Mouse (Mus musculus) kidney, postnatal 36 days (tissue): ENCODE data around the gene Prss56.

ENCODE experiments used
- DNase-seq, 2 experiments: peaks; one replicate each; pipeline ENCODE4 v3.0.0; 2021 to 2022; ENCODE audit warnings: mixed read lengths in 2 of 2

Prss56 gene

DNA sequence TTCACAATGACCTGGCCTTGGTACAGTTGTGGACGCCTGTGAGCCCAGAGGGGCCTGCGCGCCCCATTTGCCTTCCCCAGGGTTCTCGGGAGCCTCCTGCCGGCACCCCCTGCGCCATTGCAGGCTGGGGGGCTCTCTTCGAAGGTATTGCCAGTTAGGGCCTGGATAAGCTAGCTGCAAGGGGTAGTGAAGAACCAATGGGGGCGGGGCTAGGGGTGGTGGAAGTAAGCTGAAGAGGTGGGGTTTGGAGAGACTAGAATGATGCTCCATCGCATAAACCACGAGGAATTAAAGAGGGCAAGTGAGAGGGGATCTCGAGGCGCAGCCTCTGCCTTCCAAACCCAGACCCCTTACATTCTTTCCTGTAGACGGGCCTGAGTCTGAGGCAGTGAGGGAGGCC is 2.4 kb downstream of the Prss56 start:
- no peak for DNase-seq

DNA sequence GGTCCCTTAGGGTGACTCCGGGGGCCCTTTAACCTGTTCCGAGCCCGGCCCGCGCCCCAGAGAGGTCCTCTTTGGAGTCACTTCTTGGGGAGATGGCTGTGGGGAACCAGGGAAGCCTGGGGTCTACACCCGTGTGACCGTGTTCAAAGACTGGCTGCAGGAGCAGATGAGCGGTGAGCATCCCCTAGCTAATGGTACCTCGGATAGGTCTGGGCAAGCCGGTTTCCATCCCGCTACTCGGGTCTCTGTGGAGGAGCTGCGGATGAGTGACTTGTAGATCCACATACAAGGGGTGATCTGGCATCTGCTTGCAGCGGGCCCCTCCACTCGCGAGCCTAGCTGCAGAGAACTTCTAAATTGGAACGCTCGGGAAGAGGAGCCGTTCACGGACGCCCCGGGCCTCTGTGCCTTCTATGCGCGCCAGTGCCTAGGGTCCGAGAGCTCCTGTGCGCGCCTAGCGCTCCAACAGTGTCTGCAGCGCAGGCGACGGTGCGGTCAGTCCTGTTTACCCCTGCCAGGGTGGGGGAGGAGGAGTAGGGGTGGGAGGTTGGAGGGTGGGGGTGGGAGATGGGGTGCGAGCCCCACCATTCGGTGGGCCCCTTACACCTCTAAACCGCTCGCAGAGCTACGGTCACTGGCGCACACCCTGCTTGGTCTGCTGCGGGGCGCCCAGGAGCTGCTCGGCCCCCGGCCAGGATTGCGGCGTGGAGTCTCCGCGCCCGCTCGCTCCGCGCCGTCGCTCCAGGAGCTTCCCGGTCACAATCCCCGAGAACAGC is 3.3 kb downstream of the Prss56 start:
- DNase-seq: no peak

DNA sequence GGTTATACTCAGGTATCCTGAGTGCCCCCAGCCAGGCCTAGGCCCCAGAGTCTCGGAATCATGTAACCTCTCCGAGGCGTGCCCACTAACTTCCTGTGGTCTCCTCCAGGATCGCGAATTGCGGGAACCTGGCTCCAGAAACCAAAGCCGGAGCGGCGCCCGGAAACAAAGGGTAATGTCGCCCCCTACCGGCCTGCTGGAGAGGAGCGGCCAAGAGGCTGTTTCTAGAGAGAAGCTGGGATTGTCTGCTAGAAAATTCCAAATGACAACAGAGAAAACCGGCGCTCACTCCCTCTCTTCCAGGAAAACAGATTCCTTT is 3.9 kb downstream of the Prss56 start:
- DNase-seq: peak; percentile 61 to 85

DNA sequence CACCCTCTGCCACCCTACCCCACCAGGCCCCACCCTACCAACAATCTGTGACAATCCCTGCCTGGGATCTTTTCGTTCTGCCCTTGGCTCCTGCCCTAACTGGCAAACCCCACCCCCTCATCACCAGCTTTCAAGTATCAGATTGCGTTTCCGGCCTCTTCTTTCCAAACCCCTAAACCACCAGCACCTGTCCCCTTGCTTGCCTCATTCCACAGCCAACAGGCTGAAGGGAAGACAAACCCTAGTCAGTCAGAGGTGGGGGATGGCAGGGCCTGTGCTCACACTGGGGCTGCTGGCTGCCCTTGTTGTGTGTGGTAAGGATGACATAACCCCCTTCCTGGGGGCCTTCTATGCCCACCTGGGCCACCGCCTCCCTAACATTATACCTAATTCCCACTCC is 7.3 kb downstream of the Prss56 start, which contains the start of gene Chrnd:
Chrnd (plus strand) TSS at position 179 of the 400 bp plus-strand sequence.
- DNase-seq: no peak

DNA sequence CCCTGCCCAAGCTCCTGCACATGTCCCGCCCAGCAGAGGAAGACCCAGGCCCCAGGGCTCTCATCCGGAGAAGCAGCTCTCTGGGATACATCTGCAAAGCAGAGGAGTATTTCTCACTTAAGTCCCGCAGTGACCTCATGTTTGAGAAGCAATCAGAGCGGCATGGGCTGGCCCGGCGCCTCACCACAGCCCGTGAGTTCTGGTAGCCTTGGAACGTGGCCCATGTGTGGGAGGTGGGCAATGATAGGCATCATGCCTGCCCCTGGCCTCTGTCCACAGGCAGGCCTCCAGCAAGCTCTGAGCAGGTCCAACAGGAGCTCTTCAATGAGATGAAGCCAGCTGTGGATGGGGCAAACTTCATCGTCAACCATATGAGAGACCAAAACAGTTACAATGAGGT is 14.2 kb downstream of the Prss56 start:
- DNase-seq: no peak

DNA sequence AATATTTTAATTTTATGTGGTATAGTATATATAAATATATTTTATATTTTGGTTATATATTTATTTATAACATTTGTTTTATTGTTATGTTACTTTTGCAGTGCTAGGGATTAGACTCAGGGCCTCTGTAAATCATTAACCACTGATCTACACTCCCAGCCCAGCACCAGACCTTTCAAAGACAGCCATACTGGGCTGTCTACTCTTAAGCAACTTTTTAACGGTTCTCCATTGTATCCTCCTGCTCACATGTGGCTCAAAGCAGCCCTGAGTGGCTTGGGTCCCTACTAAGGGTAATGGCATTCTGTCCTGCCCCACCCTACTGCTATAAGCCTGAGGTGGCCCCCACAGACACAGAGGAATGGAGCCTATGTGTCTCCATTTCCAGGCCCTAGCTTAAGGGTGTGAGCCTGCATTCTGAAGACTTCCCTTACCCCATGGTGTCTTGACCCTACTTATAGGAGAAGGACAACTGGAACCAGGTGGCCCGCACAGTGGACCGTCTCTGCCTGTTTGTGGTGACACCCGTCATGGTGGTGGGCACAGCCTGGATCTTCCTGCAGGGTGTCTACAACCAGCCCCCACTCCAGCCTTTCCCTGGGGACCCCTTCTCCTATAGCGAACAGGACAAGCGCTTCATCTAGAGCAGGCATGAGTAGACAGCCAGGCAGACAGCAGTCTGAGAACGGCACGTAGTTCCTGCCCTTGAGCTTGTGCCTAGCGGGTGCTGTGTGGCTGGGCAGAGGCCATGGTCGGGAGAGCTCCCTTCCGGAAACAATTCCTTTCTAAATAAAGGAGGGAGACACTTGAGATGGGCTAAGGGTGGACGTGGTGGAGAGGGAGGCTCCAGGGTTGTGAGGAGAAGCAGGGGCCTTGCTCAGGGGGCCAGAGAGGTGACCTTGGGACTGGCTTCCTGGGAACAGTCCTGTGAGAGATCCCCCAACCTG is 15.3 kb downstream of the Prss56 start:
- peak in 1 of 2 experiments; percentile 19 for DNase-seq

DNA sequence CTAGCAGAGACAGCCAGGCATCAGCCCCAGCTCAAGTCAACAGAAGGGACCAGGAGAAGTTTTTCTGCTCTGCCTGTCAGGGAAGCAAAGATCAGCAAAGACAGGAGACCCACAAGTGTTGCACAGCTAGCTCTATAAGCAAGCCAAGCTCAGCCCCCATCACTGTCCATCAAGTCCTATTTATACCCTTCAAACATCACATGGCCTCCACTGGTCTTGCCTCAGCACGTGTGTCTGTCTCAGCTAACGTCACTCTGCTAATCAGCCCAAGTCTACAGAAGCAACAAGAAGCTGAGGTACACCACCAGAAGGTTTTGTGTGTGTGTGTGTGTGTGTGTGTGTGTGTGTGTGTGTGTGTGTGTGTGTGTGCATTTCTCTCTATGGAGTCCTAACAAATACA is 17.7 kb downstream of the Prss56 start:
- no peak for DNase-seq

DNA sequence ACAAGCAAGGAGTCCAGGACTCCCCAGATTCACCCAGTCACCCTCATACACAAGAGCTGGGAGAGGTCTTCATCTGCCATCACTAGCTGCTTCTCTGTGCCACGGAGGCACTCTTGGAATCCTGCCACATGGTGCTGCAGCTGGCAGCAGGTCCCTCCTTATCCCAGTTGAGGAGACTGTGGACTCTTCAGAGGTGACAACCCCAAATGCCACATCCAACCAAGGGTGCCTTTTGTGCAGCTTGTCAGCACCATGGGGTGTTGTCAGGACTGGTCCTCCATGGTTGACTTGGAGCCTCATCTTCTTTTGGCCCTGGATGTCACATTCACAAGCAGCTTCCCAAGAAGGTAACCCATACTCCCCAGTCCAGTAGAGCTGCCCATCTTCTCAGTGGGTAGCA is 18.7 kb downstream of the Prss56 start:
- no peak for DNase-seq

DNA sequence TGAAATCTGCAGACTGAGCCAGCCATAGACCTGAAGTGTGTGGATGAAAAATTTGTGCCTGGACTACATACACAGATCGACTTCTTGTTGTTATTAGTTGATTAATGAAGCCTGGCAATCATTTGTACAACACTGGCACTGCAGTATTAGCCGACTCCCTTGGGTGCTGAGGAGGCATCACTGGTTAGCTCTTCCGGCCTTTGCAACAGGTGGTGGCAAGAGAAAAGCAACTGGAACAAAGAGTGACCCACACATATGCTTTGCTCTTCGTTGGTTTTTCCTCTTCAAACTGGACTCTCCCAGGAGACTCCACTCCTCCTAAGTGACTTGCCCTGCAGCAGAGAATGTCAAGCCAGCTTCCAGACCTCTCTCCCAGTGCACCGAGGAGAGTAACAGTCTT is 20.7 kb downstream of the Prss56 start:
- no peak for DNase-seq

DNA sequence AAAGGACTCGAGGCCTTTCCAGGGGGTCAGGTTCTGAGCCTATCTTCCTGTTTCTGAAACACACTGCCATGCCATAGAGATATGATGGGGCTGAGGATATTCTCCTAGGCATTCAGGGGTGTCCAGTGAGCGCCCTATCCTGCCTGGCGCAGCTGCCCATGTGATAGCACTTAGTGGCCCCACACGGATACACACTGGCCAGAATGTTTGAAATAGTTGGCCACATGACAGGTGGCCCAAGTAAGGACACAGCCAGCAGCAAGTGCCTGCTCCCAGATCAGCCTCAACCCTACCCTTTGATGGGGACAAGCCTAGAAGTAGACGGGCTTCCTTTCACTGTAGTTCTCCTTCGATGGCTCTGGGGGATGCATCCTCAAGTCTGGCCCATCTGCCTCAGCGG is 21.4 kb downstream of the Prss56 start, which contains the start of gene Chrng:
Chrng (plus strand) TSS at position 193 of the 400 bp plus-strand sequence.
- no peak for DNase-seq

DNA sequence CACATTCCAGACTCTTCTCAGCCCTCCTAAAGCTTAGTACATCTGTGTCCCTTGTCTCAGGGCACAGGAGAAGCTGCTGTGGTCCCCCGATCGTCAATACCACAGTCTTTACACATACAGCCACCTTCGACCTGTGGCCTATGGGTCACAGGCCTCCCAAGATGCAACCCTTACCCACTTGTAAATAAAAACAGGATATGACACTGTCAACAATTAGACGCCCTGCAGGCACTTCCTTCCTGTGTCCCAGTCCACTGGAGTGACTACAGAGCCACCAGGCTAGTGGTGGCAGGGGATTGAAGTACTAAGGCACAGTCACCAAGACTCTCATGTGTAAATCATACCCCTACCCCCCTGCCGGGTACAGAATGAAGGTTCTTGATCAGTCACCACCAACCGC is 21.9 kb downstream of the Prss56 start:
- no peak for DNase-seq

DNA sequence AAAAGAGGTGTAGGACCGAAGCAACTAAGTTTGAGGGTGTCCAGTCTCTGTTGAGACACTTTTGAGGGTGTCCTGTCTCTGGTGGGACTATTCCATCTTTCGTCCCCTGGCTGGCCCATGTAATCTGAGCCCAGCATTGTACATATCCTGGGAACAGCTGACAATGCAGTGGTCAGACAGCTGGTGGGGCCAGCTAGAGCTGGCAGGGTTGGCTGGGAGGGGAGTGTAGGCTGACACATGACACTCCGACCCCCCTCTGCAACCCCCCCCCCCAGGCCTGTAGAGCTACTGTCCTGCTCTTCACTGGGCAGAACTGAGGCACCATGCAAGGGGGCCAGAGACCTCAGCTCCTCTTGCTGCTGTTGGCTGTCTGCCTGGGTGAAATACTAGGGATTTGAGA is 22.4 kb downstream of the Prss56 start:
- no peak for DNase-seq

DNA sequence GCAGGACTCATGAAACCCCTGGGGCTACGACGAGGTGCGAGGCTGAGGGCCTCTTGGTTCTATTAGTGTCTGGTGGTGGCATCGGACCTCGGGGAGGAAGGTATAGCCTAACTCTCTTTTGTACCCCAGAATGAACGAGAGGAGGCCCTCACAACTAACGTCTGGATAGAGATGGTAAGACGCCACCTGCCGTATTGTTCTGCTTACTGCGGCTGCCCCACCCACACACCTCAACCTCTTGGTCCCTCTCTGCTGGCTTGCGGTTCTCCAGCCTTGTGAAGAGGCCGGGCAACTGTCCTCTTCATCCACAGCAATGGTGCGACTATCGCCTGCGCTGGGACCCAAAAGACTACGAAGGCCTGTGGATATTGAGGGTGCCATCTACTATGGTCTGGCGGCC is 23.2 kb downstream of the Prss56 start:
- peak in 1 of 2 experiments; percentile 37 for DNase-seq

DNA sequence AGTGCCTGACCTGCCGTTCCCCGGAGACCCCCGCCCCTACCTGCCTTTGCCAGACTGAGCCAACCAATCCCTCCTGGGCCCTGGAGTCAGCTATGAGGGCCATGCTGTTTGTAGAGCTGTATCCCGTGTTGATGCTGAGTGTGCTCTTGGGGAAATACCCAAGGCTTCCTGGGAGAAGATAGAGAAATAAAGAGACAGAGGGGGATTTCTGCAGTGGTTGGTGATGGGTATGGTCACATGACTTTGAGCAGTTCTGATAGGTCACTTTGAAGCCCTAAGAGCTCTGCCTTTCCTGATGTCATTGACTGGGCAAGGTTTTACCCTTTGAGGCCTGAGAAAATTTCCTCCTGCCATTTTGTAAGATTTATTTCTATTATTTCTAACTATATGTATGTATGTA is 28.3 kb downstream of the Prss56 start:
- DNase-seq: no peak

DNA sequence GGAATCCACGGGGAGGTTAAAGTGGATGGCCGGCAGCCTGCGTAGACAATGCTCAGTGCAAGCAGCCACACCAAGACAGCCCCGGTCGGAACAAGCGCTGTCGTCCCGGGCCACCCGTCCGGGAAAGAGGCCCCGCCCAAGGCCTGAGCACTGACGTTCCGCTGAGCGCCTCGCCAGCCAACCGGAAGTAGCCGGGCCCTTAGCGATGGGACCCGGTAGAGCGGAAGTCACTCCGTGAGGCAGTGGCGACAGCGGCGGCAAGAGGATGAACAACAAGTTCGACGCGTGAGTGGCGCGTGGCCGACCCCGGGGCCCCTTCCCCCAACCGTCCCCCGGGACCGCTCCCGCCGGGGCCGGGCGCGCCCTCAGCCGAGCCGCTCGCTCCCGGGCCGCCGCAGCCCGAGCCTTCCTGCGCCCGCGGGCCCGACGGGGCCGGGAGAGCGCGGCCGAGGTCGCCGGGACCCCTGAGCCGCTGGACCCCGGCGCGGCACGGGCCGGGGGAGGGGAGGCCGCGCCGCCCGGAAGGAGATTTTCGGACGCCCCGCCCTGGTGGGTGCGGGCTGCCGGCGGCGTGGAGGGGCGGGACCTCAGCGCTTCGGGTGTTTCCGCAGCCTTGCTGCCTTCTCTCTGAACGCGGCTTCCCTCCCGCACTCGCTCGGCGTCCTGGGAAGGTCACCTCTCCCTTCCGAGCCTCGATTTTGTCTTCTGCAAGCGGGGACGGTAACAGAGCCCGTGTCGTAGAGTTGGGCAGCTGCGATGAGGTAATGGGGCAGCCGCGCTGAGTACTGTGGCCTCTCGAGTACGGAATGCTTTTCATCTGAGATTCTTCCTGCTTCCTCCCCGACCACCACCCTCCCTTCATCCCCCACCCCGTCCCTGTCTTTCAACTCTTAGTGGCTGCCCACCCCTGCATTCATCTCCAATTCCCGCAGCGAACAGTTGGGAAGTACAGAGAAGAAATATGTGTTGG is 30.9 kb downstream of the Prss56 start, which contains the start of gene Eif4e2:
Eif4e2 (plus strand) TSS at position 180 of the 970 bp plus-strand sequence.
- DNase-seq: peak; percentile 95 to 96

DNA sequence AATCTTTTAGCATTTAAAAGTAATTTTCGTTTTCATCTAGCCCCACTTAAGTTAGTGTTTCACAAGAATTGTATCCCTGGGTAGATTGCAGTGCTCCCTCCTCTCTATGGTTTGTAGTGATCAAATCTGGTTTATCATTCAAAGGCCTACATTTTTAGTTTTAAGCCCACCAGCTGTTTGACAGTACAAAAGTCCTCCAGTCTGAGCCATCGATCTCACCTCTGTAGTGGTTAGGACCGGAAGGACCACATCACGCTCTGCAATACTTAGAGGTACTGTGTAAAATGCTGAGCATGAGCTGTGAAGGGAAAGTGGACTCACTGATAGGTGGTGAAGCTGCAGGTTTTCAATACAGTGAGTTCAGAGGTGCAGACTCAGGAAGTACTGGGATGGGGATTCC is 31.6 kb downstream of the Prss56 start:
- DNase-seq: no peak

DNA sequence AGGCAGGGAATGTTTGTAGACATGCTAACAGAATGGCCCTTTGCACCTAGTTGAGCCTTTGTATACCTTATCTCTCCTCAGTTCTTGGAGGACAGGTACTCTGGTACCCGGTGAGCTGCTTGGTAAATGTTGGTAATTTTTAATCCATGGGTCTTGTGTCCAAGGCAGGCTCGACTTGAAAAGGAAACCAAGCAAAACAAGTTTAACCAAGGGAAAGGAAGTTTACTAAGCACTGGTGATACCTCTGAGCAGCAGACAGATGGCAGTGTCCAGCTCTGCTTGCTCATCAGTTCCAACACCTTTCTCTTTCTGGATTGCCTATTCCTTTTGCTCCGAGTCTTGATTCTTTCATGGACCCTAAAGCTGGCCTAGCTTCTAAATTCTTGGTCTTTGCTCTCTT is 34.8 kb downstream of the Prss56 start:
- peak; percentile 41 to 66 for DNase-seq

DNA sequence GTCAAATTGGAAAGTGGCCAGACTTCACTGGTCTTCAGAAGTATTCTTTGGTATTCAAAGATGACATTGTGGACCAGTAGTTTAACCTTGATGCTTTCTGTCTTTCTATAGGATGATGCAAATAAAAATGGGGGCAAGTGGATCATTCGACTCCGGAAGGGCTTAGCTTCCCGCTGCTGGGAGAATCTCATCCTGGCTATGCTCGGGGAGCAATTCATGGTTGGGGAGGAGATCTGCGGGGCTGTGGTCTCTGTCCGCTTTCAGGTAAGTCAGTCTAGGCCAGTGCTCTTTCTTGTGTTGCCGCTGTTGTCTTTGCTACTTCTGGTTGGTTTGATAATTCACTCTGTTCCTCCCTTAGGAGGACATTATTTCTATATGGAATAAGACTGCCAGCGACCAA is 42.6 kb downstream of the Prss56 start:
- DNase-seq: no peak

DNA sequence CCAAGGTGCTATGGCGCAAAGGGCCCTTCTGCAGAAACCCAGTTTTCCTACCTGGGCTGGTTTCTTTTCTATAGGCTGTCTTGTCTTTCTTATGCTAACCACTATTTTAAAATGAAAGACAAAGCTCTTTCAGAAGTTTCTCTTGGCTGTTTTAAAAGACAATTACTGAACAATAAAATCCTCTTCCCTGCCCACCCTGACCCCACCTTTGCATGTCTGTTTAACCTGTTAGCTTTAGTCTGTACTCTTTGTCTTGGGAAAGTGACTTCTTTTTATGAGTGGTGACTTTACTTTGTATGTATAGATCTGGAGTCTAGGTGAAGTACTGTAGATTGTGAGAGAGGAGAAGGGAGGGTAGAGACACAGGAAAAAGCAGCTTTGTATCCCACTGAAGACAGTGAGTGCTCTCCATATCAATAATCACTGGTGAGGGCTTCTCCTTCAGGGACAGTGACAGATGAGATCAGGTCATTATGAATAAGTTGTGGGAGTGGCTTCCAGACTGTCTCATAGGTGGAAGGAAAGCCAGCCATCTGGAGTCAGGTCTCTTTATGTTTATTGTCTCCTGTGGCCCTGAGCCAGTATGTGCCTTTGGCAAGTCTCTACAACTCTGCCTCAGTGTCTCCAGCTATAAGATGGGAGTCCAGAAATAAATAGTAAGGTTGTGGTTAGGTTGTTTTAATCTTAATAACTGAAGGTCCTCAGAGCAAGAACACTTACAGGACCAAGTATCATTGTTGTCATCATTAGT is 43.5 kb downstream of the Prss56 start:
- no peak for DNase-seq

DNA sequence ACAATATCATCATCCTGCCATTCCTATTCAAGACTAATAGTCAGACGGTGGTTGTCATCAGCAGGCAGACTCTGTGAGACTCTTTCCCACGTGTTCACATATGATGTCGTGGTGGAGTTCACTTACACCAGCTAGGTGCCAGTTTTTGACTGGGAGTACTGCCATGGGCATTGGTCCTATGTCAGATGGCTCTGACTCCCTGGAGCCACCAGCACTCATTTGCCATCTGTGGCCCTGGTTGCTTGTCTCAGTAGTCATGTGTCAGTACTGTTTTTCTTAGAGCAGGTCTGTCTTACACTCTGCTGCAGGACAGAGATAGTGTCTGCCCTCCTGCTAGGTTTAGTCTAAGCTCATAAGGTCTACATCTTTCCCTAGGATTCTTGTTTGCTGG is 44.0 kb downstream of the Prss56 start:
- DNase-seq: no peak

DNA sequence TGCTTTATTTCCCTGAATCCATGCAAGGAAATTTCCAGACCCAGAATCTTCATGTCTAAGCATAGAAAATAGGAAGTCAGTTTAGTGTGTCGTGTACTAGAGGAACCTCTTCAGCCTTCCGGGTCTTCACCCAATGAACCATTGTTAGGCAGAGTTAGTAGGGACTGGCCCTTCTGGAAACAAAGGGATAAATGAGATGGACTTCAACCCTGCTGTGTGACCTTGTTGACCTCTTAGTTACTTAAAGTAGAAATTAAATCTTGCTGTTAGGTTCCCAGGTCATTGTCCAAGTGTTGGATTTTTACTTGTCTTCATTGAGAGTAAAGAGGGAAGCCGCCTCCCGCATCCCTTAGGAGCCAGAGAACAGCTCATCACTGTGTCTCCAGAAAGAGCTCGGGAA is 47.5 kb downstream of the Prss56 start:
- peak in 1 of 2 experiments; percentile 36 for DNase-seq

DNA sequence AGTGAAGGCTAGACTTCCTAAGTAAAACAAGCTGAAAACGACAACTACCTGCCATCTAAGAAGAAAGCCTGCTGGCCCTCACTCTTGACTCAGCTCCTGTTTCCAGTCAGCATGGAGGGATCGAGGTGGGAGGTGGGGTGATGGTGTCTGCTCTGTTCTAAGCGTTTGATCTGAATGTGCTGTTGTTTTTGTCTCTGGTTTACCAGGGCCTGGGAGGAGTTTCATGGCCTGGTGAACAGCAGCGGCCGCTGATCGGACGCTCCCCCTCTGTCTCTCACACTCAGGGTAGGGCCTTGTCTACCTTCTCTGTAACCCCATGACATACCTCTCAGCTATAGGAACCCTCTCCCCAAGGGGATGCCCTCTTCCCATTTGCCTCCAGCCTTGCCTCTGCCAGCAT is 49.1 kb downstream of the Prss56 start:
- no peak for DNase-seq
